Mouse (Mus musculus): ENCODE results near the gene Csnk1d. TPM values are rescaled to one million over a fixed set of nuclear protein-coding genes. Genes with fewer than 3 reads are reported as not detected.
A peak's percentile ranks its signal among the peaks of the same experiment; 100 is the strongest.

The Csnk1d gene
- polyA plus RNA-seq (2012), result 10.5 and 11.4 TPM in 2 replicates

DNA sequence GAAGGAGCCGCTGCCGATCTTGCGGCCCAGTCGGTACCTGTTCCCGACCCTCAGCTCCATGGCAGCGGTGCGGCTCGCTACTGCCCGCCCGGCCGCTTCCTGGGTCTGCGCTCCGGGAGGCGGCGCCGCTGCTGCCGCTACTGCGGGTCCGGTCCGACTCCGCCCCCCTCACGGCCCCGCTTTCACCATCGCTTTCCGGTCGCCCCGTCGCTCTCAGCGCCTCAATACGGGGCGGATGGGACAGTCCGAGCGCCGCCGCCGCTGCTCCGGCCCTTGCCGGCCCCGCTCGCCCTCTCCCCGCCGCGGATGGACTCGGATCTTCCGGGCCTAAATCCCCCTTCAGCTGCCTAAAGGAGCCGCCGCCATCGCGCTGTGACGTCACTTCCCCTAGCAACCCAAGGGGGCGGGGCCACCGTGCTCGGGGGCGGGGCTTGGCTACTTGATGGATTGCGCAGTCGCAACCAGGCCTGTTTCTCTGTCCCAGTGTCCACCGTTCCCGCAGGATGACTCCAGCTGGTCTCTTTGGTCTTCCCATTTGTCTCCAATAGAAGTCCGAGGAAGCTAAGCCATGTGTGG lies at the start of gene Csnk1d:
TSS of gene Csnk1d (minus strand) at position 380 of the 576 bp plus-strand sequence.
- Histone ChIP-seq H3K4me1 (ENCODE audit: control insufficient read depth) (peaks cover 67% of the 10 kb centered on the region), H3K4me3 (replicated peaks) (peak within 1 kb of the TSS; percentile 82), H3K27me3 (ENCODE audit: control insufficient read depth) (no peaks in the 10 kb centered on the region), H3K36me3 (ENCODE audit: control insufficient read depth) (peaks cover 41% of the 10 kb centered on the region), H3K9me3 (ENCODE audit: control insufficient read depth, low read length) (no peaks in the 10 kb centered on the region)
- no peak for TF ChIP-seq TAL1 (IDR thresholded peaks at IDR 0.05; ENCODE audit: low read length)
- TF ChIP-seq GATA1 (IDR thresholded peaks at IDR 0.05; ENCODE audit: low read length), result no peak

DNA sequence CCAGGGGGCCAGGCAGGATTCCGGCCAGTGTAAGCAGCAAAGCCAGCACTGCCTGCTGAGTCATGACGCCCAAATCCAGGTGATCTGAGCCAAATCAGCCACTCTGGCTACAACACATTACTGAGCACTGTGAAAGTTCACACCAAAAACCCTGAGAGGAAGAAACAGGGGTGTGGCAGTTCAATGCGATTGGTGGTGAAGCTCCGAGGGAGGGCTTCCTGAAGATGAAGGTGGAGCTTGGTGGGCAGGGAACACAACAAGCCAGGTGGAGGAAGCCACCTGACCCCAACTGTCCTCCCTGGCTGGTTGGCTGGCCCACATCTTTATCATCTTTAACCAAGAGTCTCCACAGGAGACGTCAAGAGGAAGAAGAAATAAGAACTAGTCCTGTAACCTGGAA lies 48.2 kb upstream of the Csnk1d start, which contains the start of gene Cd7:
TSS of gene Cd7 (minus strand) at position 117 of the 400 bp plus-strand sequence.
- Histone ChIP-seq H3K4me1 (ENCODE audit: control insufficient read depth) (peaks cover 19% of the 10 kb centered on the region), H3K4me3 (replicated peaks) (no peak within 1 kb of the TSS), H3K36me3 (ENCODE audit: control insufficient read depth) (no peaks in the 10 kb centered on the region)

DNA sequence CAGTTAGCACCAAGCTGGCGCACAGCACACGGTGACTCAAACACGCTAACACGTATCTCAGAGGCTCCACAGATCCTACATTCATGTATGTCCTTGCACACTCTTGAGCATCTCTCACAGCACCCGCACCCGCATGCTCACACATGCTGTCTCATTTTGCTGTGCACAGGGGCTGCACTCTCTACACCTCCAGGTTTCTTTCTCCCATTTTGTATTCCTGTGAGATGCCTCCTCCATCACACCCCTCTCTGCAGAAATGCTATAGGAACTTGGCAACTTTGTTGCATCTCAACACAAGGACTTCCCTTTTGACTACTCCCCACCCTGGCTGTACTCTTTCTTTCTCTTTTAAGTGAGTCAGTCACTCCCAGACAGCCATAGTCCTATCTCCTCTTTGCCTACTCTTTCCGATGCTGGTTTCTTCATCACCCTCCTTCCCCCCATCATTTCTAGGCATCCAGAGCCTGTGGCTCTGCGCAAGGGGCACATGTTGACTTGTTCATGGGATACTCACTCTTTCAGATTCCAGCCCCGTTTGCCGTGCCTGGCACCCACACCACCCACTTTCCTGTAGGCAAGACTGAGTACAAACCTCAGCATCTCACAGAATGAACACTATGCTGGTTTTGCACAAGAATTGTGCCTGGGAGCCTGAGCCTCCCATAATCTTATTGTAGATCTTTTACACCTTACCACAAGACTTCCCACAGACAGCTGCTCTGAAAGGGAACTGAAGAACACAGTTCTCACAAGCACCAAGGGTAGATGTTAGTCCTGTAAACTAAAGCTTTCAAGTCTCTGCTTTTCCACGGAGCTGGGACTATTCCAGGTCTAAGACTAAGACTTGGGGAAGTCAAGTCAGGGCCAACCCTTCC lies 47.5 kb upstream of the Csnk1d start:
- H3K36me3 ChIP-seq (ENCODE audit: control insufficient read depth), result no peaks in the 10 kb centered on the region
- no peaks in the 10 kb centered on the region for H3K9me3 ChIP-seq (ENCODE audit: control insufficient read depth, low read length)
- H3K4me3 ChIP-seq (replicated peaks), result no peak overlapping the region
- H3K27me3 ChIP-seq (ENCODE audit: control insufficient read depth), result no peaks in the 10 kb centered on the region
- peaks cover 19% of the 10 kb centered on the region for H3K4me1 ChIP-seq (ENCODE audit: control insufficient read depth)
- TF ChIP-seq TAL1 (IDR thresholded peaks at IDR 0.05; ENCODE audit: low read length) (no peak), GATA1 (IDR thresholded peaks at IDR 0.05; ENCODE audit: low read length) (no peak)

More for the DNA sequence above, 48.2 kb upstream of the Csnk1d start, which contains the start of gene Cd7:
- TF ChIP-seq GATA1 (IDR thresholded peaks at IDR 0.05; ENCODE audit: low read length) (no peak), TAL1 (IDR thresholded peaks at IDR 0.05; ENCODE audit: low read length) (no peak)
- H3K9me3 ChIP-seq (ENCODE audit: control insufficient read depth, low read length), result no peaks in the 10 kb centered on the region
- H3K27me3 ChIP-seq (ENCODE audit: control insufficient read depth), result no peaks in the 10 kb centered on the region

DNA sequence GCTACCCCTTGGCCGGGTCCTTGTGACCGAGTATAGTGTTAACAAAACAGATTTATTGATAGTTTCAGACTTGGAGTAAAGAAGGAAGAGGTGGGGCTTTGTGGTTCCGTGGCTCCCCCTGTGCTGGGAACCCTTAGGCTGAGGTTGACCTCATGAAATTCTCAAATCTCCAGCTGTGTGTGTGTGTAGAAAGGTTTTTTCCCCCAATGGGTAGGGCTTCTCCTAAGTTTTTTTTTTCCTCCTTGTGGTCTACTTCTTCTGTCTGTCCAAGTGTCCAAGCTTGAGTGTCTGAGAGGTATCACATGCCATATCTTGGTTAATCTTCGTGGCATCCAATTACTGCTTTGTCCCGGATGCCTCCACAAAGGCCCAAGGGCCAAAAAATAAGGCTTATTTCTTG lies 42.0 kb upstream of the Csnk1d start:
- no peak overlapping the region for H3K4me3 ChIP-seq (replicated peaks)
- H3K36me3 ChIP-seq (ENCODE audit: control insufficient read depth), result no peaks in the 10 kb centered on the region
- H3K9me3 ChIP-seq (ENCODE audit: control insufficient read depth, low read length), result no peaks in the 10 kb centered on the region
- H3K4me1 ChIP-seq (ENCODE audit: control insufficient read depth), result peaks cover 13% of the 10 kb centered on the region
- H3K27me3 ChIP-seq (ENCODE audit: control insufficient read depth), result peaks cover 2% of the 10 kb centered on the region; the same call in 1 of the 2 replicates
- no peak for TF ChIP-seq TAL1 (IDR thresholded peaks at IDR 0.05; ENCODE audit: low read length)
- no peak for TF ChIP-seq GATA1 (IDR thresholded peaks at IDR 0.05; ENCODE audit: low read length)

DNA sequence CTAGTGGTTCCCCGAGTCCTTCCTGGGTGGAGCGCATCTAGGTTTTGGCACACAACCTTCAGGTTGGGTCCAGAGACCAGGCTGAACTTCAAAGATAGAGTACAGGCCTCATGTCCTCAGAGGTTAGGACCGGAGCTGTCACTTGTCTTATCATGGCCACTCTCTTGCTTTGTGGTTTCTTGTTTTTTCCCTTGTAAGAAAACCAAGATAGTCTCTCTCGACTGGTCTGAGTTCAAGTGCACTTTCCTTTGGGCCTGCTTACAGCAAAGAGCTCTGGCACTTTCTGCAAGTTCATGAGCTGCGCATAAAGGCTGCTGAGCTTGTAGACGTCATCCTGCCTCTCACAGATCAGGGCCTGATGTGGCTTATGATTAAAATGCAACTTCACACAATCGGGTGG lies 36.1 kb upstream of the Csnk1d start:
- H3K9me3 ChIP-seq (ENCODE audit: control insufficient read depth, low read length), result no peaks in the 10 kb centered on the region
- H3K36me3 ChIP-seq (ENCODE audit: control insufficient read depth), result no peaks in the 10 kb centered on the region
- H3K4me3 ChIP-seq (replicated peaks), result no peak overlapping the region
- H3K4me1 ChIP-seq (ENCODE audit: control insufficient read depth), result peaks cover 9% of the 10 kb centered on the region
- peaks cover 2% of the 10 kb centered on the region; the same call in 1 of the 2 replicates for H3K27me3 ChIP-seq (ENCODE audit: control insufficient read depth)
- TF ChIP-seq GATA1 (IDR thresholded peaks at IDR 0.05; ENCODE audit: low read length) (no peak), TAL1 (IDR thresholded peaks at IDR 0.05; ENCODE audit: low read length) (no peak)

DNA sequence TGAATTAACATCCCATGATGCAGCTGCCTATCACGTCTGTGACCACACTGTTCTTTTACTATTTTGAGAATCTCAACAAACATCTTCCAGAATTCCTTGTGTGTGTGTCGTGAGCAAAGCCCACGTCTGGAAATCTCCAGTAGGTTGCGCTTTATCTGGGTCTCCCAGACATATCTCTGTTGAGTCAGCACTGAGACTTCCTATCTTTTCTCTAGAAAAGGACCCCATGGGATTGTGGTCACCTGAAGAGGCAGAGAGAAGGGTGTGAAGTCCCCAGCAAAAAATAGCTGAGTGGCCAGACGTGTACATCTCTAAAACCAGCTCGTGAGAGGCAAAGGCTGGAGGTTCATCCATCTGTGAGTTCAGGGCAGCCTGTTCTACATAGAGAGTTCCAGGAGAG lies 33.0 kb upstream of the Csnk1d start:
- H3K36me3 ChIP-seq (ENCODE audit: control insufficient read depth), result no peaks in the 10 kb centered on the region
- H3K27me3 ChIP-seq (ENCODE audit: control insufficient read depth), result no peaks in the 10 kb centered on the region; the same call in 1 of the 2 replicates
- H3K4me3 ChIP-seq (replicated peaks), result no peak overlapping the region
- TF ChIP-seq TAL1 (IDR thresholded peaks at IDR 0.05; ENCODE audit: low read length) (no peak), GATA1 (IDR thresholded peaks at IDR 0.05; ENCODE audit: low read length) (no peak)
- peaks cover 9% of the 10 kb centered on the region for H3K4me1 ChIP-seq (ENCODE audit: control insufficient read depth)
- H3K9me3 ChIP-seq (ENCODE audit: control insufficient read depth, low read length), result no peaks in the 10 kb centered on the region

DNA sequence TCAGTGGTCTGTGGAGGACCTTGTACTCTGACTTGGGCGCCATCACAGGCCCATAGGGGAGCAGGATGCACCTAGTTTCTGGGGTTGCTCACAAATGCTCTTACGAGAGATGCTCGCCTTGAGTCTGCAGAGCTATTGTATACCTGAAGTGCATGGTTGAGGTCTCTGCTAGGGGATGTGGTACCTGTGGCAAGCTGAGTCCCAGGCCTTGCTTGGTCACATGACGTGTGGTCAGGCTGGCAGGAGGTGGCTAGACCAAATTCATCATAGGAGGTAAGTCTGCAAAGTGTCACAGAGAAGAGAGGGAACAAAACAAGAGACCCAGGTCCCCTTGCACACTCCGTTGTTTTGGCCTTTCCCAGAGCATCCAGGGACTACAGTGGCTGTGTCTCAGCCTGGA lies 28.4 kb upstream of the Csnk1d start:
- TF ChIP-seq GATA1 (IDR thresholded peaks at IDR 0.05; ENCODE audit: low read length), result no peak
- TF ChIP-seq TAL1 (IDR thresholded peaks at IDR 0.05; ENCODE audit: low read length), result no peak
- Histone ChIP-seq H3K9me3 (ENCODE audit: control insufficient read depth, low read length) (no peaks in the 10 kb centered on the region), H3K36me3 (ENCODE audit: control insufficient read depth) (no peaks in the 10 kb centered on the region), H3K4me1 (ENCODE audit: control insufficient read depth) (peaks cover 8% of the 10 kb centered on the region), H3K27me3 (ENCODE audit: control insufficient read depth) (peaks cover 10% of the 10 kb centered on the region), H3K4me3 (replicated peaks) (no peak overlapping the region)

DNA sequence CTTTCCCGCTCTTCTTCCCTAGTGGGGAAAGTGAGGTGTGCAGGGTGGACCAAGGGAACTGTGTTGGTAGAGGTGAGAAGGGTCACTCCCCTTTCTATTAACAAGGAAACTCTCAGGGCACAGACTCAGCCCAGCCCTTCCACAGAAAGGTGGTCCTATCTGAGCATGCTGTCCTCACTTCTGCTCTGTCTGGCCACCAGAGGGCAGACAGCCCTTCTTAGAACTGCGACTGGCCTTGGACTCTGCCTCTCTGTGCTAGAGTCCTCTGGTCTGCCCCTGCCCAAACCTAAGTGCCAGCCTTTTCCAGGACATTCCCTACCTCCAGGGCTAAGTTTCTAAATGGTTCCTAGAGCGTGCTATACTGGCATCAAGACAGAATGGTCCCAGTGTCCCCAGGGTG lies 26.6 kb upstream of the Csnk1d start:
- peaks cover 4% of the 10 kb centered on the region; the same call in 1 of the 2 replicates for H3K4me1 ChIP-seq (ENCODE audit: control insufficient read depth)

DNA sequence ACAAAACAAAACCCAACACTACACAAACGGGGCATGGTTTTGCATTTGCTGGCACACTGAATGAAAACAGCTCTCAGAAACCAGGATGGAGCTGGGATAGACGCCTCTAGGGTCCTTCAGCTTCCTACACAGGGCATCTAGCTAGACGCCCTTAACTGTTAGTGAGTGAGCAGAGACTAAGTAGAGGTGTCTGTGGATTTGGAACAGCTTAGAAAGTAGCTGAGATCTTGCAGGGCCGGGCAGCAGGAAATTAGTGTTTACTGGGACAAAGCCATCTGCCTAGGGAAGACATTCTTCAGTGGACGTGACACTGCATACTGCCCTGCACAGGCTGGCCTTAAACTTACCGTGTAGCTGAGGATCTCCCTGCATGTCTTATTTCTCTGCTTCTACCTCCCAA lies 24.3 kb upstream of the Csnk1d start:
- Histone ChIP-seq H3K4me1 (ENCODE audit: control insufficient read depth) (peaks cover 4% of the 10 kb centered on the region; the same call in 1 of the 2 replicates), H3K27me3 (ENCODE audit: control insufficient read depth) (peaks cover 10% of the 10 kb centered on the region), H3K36me3 (ENCODE audit: control insufficient read depth) (no peaks in the 10 kb centered on the region), H3K9me3 (ENCODE audit: control insufficient read depth, low read length) (no peaks in the 10 kb centered on the region), H3K4me3 (replicated peaks) (no peak overlapping the region)
- TF ChIP-seq TAL1 (IDR thresholded peaks at IDR 0.05; ENCODE audit: low read length) (no peak), GATA1 (IDR thresholded peaks at IDR 0.05; ENCODE audit: low read length) (no peak)

More for the DNA sequence above, 26.6 kb upstream of the Csnk1d start:
- H3K9me3 ChIP-seq (ENCODE audit: control insufficient read depth, low read length), result no peaks in the 10 kb centered on the region
- H3K36me3 ChIP-seq (ENCODE audit: control insufficient read depth), result no peaks in the 10 kb centered on the region
- TF ChIP-seq GATA1 (IDR thresholded peaks at IDR 0.05; ENCODE audit: low read length) (no peak), TAL1 (IDR thresholded peaks at IDR 0.05; ENCODE audit: low read length) (no peak)
- H3K27me3 ChIP-seq (ENCODE audit: control insufficient read depth), result peaks cover 10% of the 10 kb centered on the region
- H3K4me3 ChIP-seq (replicated peaks), result no peak overlapping the region
